Mouse (Mus musculus) adrenal gland, postnatal 4 days (tissue): ENCODE results near the gene Gm40460. TPM values are rescaled to one million over a fixed set of nuclear protein-coding genes. Genes with fewer than 3 reads are reported as not detected.
A peak's percentile ranks its signal among the peaks of the same experiment; 100 is the strongest.
"Not testable (repeated sequence)": the region's sequence is repeated elsewhere in the genome, so short reads cannot be mapped to it uniquely, and the experiment has no call there.

Source experiments
- DNase-seq, 2 experiments: peaks; one replicate each; pipeline ENCODE4 v3.0.0; 2021 to 2022; ENCODE audit warnings: low spot score in 2 of 2, mixed read lengths in 2 of 2
- long read RNA-seq, 2 experiments: library from polyadenylated mRNA; stranded (forward); transcript quantifications; one replicate each; pipeline ENCODE4 v2.0.0; 2021
- total RNA-seq, 2 experiments: library from RNA; stranded (reverse); gene quantifications; 2 replicates each; pipeline ENCODE4 v1.2.3; 2021

Gene Gm40460
- not detected for total RNA-seq
- long read RNA-seq, experiment 1 = 0 reads
- long read RNA-seq, experiment 2 = 0 reads

- DNase-seq = no peak
Observed at GRCm38 (mm10) chr7:142240978-142241377, at the start of gene Gm40460. TSS of gene Gm40460 (minus strand) at chr7:142241078.

DNA sequence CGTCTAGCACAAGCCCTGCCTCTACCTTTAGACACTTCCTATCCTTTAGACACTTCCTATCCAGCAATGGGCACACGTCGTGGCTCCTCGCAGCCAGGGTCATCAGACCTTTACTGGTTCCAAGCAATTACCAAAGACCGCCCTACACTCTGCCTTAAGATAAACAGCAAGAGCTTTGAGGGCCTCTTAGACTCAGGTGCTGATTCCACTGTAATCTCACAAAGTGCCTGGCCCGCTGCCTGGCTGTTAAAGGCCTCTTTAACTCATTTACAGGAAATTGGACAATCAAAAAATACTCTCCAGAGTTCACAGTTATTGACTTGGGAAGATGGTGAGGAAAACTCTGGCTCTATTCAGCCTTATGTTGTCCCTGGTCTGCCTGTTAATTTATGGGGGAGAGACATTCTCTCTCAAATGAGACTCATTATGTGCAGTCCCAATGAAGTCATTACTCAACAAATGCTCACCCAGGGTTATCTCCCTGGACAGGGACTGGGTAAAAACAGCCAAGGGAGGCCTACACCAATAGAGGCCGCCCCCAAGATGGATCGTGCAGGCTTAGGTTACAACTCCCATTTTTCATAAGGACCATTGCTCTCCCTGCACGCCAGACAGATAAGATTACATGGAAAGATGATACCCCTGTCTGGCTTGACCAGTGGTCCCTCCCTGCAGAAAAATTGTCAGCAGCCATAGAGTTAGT, 45.2 kb upstream of the Gm40460 start:
- DNase-seq = not testable (repeated sequence)

DNA sequence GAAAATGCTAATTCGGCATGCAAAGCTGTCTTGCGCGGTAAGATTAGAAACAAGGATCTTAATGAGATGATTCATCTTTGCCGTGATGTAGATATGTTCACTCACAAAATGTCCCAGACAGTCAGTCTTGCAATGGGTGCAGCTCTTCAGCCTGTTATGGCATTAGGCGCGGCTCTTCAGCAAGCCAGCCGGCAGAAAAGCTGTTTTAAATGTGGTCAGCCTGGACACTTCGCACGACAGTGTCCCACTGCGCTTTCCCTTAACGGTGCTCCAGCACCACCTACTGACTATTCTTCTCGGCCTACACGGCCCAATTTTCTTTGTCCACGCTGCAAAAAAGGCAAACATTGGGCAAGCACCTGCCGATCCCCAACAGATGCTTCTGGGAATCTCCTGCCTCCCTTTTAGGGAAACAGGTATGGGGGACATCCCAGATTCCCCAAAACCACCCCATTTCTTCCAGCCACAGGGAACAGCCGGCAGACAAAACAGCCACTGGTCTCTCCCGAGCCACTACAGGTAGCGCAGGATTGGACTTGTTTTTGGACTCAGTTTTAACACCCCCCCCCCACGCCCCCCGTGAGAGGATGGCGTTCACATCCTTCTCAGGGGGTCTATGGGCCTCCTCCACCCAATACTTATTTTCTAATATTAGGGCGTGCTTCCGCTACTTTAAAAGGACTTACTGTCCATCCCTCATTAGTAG, 44.4 kb upstream of the Gm40460 start:
- DNase-seq = peak in 1 of 2 experiments; percentile 14

GRCm38 (mm10) chr7:142284615-142285080, 43.8 kb upstream of the Gm40460 start:
- DNase-seq = peak; percentile 86 to 87

DNA sequence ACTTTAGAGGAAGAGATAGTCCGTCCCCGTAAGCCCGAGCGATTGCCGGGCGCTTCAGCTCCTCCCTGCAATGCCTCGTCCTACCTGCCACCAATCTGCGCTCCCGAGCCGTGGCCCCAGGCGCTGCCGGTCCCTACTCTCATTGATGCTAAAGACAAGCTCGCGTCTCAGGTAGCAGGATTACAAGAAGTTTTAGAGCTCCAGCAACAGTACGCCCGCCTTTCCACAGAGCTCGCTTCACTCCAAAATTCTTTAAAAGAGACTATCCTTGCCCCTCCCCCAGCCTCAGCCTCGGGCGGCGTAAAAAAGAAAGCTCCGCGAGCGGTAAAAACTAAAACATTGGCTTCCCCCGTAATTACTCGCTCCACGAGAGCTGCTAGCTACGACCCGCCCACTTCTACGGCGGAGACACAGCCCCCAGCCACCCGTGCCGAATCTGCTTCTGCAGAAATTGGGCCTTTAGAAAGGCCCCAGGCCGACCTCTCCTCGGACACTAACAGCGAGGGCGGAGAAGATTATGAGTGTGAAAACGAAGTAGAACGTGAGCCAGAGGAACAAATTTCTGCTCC, 43.2 kb upstream of the Gm40460 start:
- DNase-seq = peak; percentile 12 to 26

DNA sequence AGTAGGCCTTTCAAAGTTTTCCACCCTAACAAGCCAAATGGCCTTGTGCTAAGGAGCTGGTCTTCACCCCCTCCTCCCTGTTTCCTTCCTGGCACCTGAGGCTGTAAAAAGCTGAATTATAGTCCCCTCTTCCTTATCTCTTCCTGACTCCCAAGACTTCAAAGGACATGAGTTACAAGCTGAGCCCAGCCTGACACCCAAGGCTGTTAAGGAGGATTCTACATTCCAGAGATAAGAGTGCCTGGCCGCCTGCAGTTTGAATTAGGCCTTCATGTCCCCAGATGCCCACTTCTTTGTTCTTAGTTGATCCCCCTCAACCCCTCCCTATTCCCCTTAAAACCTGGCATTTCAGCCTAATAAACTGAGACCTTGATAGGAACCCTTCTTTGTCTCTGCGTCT, 42.0 kb upstream of the Gm40460 start:
- DNase-seq = not testable (repeated sequence)

GRCm38 (mm10) chr7:142279291-142279690, 38.4 kb upstream of the Gm40460 start:
- DNase-seq = not testable (repeated sequence)

GRCm38 (mm10) chr7:142278183-142278582, 37.3 kb upstream of the Gm40460 start:
- peak; percentile 38 to 51 for DNase-seq

DNA sequence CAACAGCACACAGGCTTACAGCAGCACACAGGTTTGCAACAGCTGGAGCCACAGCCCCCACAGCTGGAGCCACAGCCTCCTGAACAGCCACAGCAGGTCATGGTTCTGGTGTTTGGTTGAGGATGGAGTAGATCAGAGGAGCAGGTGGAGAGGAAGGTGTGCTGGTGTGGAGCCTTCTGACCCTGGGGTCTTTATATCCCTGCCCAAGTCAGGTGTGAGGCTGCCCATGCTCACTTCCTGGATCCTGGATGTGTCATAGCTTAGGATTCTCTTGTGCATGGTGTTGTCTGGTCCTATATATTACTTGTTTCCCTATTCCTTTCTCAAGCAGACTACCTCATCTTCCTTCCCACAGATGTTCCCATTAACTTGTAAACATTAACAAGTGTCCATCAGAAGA, 33.4 kb upstream of the Gm40460 start, which contains the start of gene Gm4559:
Gene Gm4559 (minus strand): TSS at position 101 of the 400 bp plus-strand sequence.
- DNase-seq = not testable (repeated sequence)

DNA sequence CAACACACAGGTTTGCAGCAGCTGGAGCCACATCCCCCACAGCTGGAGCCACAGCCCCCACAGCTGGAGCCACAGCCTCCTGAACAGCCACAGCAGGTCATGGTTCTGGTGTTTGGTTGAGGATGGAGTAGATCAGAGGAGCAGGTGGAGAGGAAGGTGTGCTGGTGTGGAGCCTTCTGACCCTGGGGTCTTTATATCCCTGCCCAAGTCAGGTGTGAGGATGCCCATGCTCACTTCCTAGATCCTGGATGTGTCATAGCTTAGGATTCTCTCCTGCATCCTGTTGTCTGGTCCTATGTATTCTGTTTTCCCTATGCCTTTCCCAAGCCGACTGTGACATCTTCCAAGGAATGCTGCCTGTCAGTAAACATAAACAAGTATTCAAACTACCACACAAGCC, 17.4 kb upstream of the Gm40460 start, which contains the start of gene Gm2431:
Gene Gm2431 (minus strand): TSS at position 101 of the 400 bp plus-strand sequence.
- not testable (repeated sequence) for DNase-seq

- DNase-seq = no peak
Observed at GRCm38 (mm10) chr7:142255517-142255916, 14.6 kb upstream of the Gm40460 start.

DNA sequence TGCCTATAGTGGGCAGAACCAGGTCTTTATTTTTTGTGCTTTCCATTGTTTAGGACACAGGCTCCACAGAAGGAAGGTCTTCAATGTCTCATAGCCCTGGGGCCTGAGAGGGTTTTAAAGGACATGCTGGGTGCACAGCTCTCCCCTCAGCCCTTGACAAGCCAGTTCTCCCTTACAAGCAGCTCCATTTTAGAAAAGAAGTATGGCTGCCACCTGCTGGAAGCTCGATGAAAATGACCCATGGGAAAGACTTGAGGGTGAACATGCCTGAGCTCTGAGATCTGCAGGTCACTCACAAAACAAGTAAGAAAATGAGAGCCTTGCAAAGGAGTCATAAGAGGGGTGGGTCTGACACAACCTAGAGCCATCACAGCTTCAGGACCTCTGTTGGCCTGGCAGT, 8.9 kb upstream of the Gm40460 start:
- no peak for DNase-seq

DNA sequence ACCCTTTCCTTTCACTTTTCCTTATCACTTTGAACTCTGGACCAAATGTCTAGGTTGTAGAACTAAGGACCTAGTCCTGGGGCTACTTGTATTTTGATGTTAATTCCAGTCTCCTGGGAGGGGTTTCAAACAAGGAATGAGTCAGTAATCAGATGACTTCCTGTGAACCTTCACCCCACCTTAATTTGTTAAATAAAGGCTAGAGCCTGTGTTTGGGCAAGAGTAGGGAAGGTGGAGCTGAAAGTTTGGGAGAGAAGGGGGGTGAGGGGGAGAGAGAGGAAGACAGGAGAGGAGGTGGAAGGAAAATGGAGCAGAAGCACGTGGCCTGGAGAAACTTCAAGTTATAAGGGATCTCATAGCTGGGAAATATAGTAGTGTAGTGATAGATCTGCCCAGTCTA, 9.3 kb downstream of the Gm40460 start:
- no peak for DNase-seq

DNA sequence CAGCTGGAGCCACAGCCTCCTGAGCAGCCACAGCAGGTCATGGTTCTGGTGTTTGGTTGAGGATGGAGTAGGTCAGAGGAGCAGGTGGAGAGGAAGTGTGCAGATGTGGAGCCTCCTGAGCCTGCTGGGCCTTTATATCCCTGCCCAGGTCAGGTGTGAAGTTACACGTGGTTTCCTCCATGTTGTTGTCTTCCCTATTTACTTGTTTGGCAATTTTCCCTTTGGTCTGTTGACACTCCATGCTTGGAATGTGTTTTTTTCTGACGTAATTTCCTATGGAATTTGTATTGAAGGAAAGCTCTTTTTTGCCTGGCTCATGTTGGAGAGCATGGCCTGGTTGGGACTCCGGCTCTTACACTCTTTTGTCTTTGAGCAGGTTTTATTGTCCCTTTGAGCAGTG, 11.0 kb downstream of the Gm40460 start, which contains the start of gene Krtap5-5:
Gene Krtap5-5 (minus strand): TSS at position 101 of the 400 bp plus-strand sequence.
- DNase-seq = not testable (repeated sequence)

- DNase-seq = no peak
Observed at GRCm38 (mm10) chr7:142224518-142224917, 16.4 kb downstream of the Gm40460 start.

GRCm38 (mm10) chr7:142212136-142212535, 28.7 kb downstream of the Gm40460 start:
- not testable (repeated sequence) for DNase-seq

- DNase-seq = no peak
Observed at GRCm38 (mm10) chr7:142211559-142211958, 29.3 kb downstream of the Gm40460 start, which contains the start of gene Gm7579. TSS of gene Gm7579 (plus strand) at chr7:142211859.

DNA sequence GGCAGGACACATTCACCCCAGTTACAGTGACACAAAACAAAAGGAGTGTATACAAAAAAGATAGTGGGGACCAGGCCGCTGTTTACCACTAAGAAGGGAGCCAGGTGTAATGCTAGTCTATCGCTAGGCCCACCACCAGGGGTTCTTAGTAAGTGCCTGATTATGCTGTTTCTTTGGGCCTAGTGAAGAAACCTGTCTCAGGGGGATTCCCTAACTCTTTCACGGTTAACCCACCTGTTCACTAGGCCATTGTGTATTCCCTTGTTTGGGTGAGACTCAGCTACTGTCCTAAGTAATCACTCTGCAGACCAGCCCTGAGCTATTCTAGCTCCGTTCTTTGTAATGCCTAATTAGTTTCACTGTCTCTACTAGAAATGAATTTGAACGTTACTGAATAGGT, 34.0 kb downstream of the Gm40460 start:
- not testable (repeated sequence) for DNase-seq

- DNase-seq = no peak
Observed at GRCm38 (mm10) chr7:142205488-142205887, 35.4 kb downstream of the Gm40460 start.

DNA sequence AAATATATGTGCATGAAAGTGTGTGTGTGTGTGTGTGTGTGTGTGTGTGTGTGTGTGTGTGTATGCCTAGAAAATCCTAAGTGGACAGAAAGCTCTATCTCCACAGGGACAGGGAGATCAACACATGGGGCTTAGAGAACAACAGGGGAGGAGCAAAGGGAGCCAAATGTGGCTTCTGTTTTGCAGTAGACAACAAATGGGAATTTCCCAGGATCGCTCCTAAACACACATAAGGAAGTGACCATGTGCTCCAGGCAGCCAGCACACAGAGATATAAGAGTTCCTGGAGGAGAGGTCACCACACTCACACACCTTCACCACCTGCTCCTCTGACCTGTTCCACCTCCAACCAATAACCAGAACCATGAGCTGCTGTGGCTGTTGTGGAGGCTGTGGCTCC, 39.8 kb downstream of the Gm40460 start, which contains the start of gene Krtap5-3:
Gene Krtap5-3 (plus strand): TSS at position 301 of the 400 bp plus-strand sequence.
- no peak for DNase-seq

DNA sequence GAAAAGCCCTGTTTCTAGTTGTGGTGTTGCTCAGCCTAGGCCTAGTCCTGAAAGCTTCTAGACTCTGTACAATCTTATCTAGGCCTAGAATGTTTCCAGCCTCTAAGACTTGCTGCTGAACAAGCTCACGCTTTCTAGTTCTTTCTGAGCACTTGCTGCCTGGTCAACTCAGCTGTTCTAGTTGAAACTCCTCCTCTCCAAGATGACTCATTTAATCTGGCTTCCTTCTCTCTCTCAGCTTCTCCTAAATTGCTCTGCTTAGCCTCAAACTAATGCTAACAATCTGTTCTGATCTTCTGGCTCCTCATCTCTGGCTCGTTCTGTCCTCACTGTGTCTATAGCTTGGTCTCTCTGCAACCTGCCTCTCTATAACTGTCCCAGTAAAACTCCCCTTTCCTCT, 42.1 kb downstream of the Gm40460 start:
- DNase-seq = no peak
